Mouse (Mus musculus) kidney, adult 2 months (tissue): ENCODE data around the gene Meox2. TPM values are rescaled to one million over a fixed set of nuclear protein-coding genes. Genes with fewer than 3 reads are reported as not detected.

Experiments
- DNase-seq: peaks from one replicate; pipeline ENCODE4 v3.0.0; 2021
- H3K27ac ChIP-seq: fragments of 200-500 bp; 2 replicates; pipeline ENCODE4 v1.5.1; 2012; ENCODE audit warnings: low read depth, low read length, control low read depth, inconsistent platforms; ENCODE audit not compliant: insufficient read depth
- H3K27me3 ChIP-seq: fragments of 200-500 bp; replicated peaks from 2 replicates; pipeline ENCODE4 v1.6.1; 2012; ENCODE audit warnings: mild to moderate bottlenecking, moderate library complexity, low read length, inconsistent platforms; ENCODE audit not compliant: control insufficient read depth, insufficient read depth
- H3K36me3 ChIP-seq: fragments of 200-500 bp; 2 replicates; pipeline ENCODE4 v1.6.1; 2012; ENCODE audit warnings: mild to moderate bottlenecking, moderate library complexity, low read length, inconsistent platforms; ENCODE audit not compliant: control insufficient read depth, insufficient read depth
- H3K4me1 ChIP-seq: fragments of 200-500 bp; 2 replicates; pipeline ENCODE4 v1.6.1; 2011; ENCODE audit warnings: low read length; ENCODE audit not compliant: control insufficient read depth, insufficient read depth
- H3K4me3 ChIP-seq: fragments of 200-500 bp; 2 replicates; pipeline ENCODE4 v1.5.1; 2011; ENCODE audit warnings: mild to moderate bottlenecking, low read depth, low read length, control low read depth; ENCODE audit not compliant: insufficient read depth
- CTCF ChIP-seq: fragments of 200-500 bp; conservative IDR thresholded peaks from 2 replicates; pipeline ENCODE4 v1.5.1; 2011; ENCODE audit warnings: low read depth, mild to moderate bottlenecking, control low read depth, low read length, moderate library complexity, mixed read lengths; ENCODE audit not compliant: insufficient read depth, insufficient read length
- POLR2A ChIP-seq: fragments of 200-500 bp; IDR thresholded peaks from one replicate; pipeline ENCODE4 v1.6.1; 2011; ENCODE audit warnings: low read depth, low read length, control low read depth
- WGBS: fragments of 180-500 bp; shearing (Covaris S2); methylation state at CpG from one replicate; pipeline ENCODE4 v1.1.7; 2018; 5-methylcytosine and 5-hydroxymethylcytosine counted together
- polyA plus RNA-seq: library from polyadenylated mRNA; depleted of rRNA; stranded (reverse); fragments of >200 nt; gene quantifications from 2 replicates; pipeline ENCODE4 v1.2.3, GENCODE M21; 2012; rRNA removed

The Meox2 gene
- polyA plus RNA-seq, 1 experiment, result 1.0 TPM

DNA sequence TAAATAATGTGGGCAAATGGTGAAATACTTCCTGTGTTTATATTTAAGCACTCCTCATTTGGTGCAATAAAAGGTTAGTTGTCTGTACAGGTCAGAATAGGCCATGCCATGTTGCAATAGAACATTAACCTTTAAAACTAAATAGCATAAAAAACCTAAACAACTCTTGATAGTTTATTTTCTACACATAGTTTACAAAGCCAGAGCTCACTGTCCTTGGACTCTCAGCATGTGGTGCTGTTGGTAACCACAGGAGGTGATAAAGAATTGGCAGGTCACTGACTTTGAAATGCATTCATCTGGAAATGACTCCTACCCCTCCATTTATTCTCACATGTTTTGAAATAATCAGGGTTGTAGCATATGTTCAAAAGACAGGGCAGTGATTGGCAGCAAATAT, 59.4 kb downstream of the Meox2 start:
- Histone ChIP-seq H3K36me3 (no peaks in the 10 kb centered on the region), H3K27ac (no peak overlapping the region), H3K4me3 (no peak overlapping the region), H3K27me3 (no peaks in the 10 kb centered on the region; the same call in 1 of the 2 replicates), H3K4me1 (no peaks in the 10 kb centered on the region)
- TF ChIP-seq CTCF (no peak), POLR2A (no peak)
- no peak for DNase-seq

- Histone ChIP-seq H3K36me3 (no peaks in the 10 kb centered on the region), H3K4me3 (no peak overlapping the region), H3K27ac (no peak overlapping the region), H3K27me3 (no peaks in the 10 kb centered on the region; the same call in 1 of the 2 replicates), H3K4me1 (no peaks in the 10 kb centered on the region)
- 98% methylated on average over 3 of the region's 3 CpGs for WGBS
- no peak for DNase-seq
- TF ChIP-seq CTCF (no peak), POLR2A (no peak)
Measured at GRCm38 (mm10) chr12:37173324-37173723, 65.0 kb downstream of the Meox2 start.

DNA sequence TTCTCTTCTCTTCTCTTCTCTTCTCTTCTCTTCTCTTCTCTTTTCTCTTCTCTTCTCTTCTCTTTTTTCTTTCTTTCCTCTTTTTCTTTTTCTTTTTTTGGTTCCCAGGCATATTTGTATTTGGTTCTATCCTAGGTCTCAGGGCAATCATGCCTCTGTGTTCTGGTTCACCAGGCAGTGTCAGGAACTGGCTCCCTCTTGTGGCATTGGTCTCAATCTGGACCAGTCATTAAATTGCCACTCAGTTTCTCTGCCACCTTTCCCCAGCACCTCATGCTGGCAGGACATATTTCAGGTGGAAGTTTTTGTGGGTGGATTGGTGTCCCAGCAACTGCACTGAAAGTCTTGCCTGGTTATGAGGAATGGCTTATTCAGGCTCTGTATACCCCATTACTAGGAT, 75.3 kb downstream of the Meox2 start:
- H3K4me3 ChIP-seq, result no peak overlapping the region
- TF ChIP-seq POLR2A, result no peak
- peak; percentile 68 for TF ChIP-seq CTCF
- DNase-seq, result peak; percentile 23
- no peak overlapping the region for H3K27ac ChIP-seq
- no peaks in the 10 kb centered on the region for H3K36me3 ChIP-seq
- no peaks in the 10 kb centered on the region for H3K27me3 ChIP-seq
- no peaks in the 10 kb centered on the region for H3K4me1 ChIP-seq

DNA sequence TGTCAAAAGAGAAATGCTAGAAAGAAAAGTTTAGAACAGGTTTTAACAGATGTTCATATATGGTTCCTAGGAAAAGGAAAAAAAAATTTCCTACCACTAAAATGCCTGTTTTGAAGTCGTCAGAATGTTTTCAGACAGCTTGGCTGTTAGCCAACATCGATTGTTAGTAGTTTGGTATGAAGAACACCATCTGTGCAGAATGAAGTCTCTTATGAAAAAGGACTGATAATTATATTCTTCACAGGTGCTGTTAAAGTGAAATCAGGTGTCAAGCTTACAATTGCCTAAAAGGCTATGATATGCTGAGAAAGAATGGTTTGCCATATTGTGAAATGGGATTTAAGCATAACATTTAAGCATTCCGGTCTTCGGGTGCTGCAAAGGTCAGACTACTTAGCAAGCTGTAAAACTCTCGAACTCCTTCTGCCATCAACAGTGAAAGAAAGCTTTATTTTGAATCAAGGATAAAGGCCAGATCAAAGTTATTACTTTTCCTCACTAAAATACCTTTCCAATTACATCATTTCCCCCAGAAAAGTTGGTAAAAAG, 80.7 kb downstream of the Meox2 start:
- no peak overlapping the region for H3K27ac ChIP-seq
- TF ChIP-seq CTCF (no peak), POLR2A (no peak)
- no peaks in the 10 kb centered on the region for H3K27me3 ChIP-seq
- H3K4me1 ChIP-seq, result no peaks in the 10 kb centered on the region
- no peak for DNase-seq
- WGBS, result 50% methylated on average over 5 of the region's 5 CpGs
- no peak overlapping the region for H3K4me3 ChIP-seq
- H3K36me3 ChIP-seq, result no peaks in the 10 kb centered on the region

Other genes starting within 250 kb of the Meox2 start
- gene Agmo, start 133.1 kb downstream of the Meox2 start, polyA plus RNA-seq, result 5.0 and 5.6 TPM in 2 replicates